Mouse (Mus musculus): Measurements from ENCODE around the gene Rnf40. TPM values are rescaled to one million over a fixed set of nuclear protein-coding genes. Genes with fewer than 3 reads are reported as not detected.
"Not testable (repeated sequence)": the region's sequence is repeated elsewhere in the genome, so short reads cannot be mapped to it uniquely, and the experiment has no call there.

Gene Rnf40
- polyA plus RNA-seq, 1 experiment from 2014 or later, result 46.3 TPM

GRCm38 (mm10) chr7:127613501-127613900 is 24.9 kb downstream of the Rnf40 start:
- no peaks in the 10 kb centered on the region for H3K27me3 ChIP-seq (ENCODE audit: insufficient read depth, poor library complexity, severe bottlenecking)
- 82% methylated on average over 8 of the region's 8 CpGs for WGBS
- DNase-seq (ENCODE audit: low spot score), result no peak
- no peak overlapping the region for H3K27ac ChIP-seq
- H3K9me3 ChIP-seq, result peaks cover 16% of the 10 kb centered on the region
- peak overlapping the region; percentile 99 for H3K4me3 ChIP-seq
- peaks cover 51% of the 10 kb centered on the region for H3K36me3 ChIP-seq
- peaks cover 23% of the 10 kb centered on the region for H3K4me1 ChIP-seq

GRCm38 (mm10) chr7:127614091-127614490 is 25.5 kb downstream of the Rnf40 start:
- H3K9me3 ChIP-seq, result peaks cover 16% of the 10 kb centered on the region
- no peaks in the 10 kb centered on the region for H3K27me3 ChIP-seq (ENCODE audit: insufficient read depth, poor library complexity, severe bottlenecking)
- H3K4me1 ChIP-seq, result peaks cover 23% of the 10 kb centered on the region
- peaks cover 45% of the 10 kb centered on the region for H3K36me3 ChIP-seq
- peak overlapping the region; percentile 98 for H3K27ac ChIP-seq
- DNase-seq (ENCODE audit: low spot score), result no peak
- peak overlapping the region; percentile 99 for H3K4me3 ChIP-seq
- 25% methylated on average over 8 of the region's 8 CpGs for WGBS

GRCm38 (mm10) chr7:127614511-127614890 is 25.9 kb downstream of the Rnf40 start:
- H3K9me3 ChIP-seq, result peaks cover 16% of the 10 kb centered on the region
- H3K36me3 ChIP-seq, result peaks cover 41% of the 10 kb centered on the region
- peak; percentile 85 for DNase-seq (ENCODE audit: low spot score)
- peaks cover 23% of the 10 kb centered on the region for H3K4me1 ChIP-seq
- no peaks in the 10 kb centered on the region for H3K27me3 ChIP-seq (ENCODE audit: insufficient read depth, poor library complexity, severe bottlenecking)
- H3K4me3 ChIP-seq, result peak overlapping the region; percentile 99
- WGBS, result 1% methylated on average over 43 of the region's 44 CpGs
- H3K27ac ChIP-seq, result peak overlapping the region; percentile 98

GRCm38 (mm10) chr7:127614891-127615843 is 26.6 kb downstream of the Rnf40 start, which contains the start of gene Zfp629:
TSS of gene Zfp629 (minus strand) at chr7:127615797.
- peak within 1 kb of the TSS; percentile 99 for H3K4me3 ChIP-seq
- under 1% methylated on average over 48 of the region's 50 CpGs for WGBS
- peaks cover 23% of the 10 kb centered on the region for H3K4me1 ChIP-seq
- peak; percentile 93 for DNase-seq (ENCODE audit: low spot score)
- peaks cover 34% of the 10 kb centered on the region for H3K36me3 ChIP-seq
- no peaks in the 10 kb centered on the region for H3K27me3 ChIP-seq (ENCODE audit: insufficient read depth, poor library complexity, severe bottlenecking)
- peaks cover 16% of the 10 kb centered on the region for H3K9me3 ChIP-seq
- peak within 1 kb of the TSS; percentile 98 for H3K27ac ChIP-seq

- Histone ChIP-seq H3K4me3 (no peak overlapping the region), H3K27ac (no peak overlapping the region), H3K36me3 (peaks cover 22% of the 10 kb centered on the region), H3K4me1 (peaks cover 23% of the 10 kb centered on the region), H3K9me3 (peaks cover 11% of the 10 kb centered on the region), H3K27me3 (ENCODE audit: insufficient read depth, poor library complexity, severe bottlenecking) (no peaks in the 10 kb centered on the region)
- 65% methylated on average over 1 of the region's 1 CpGs for WGBS
- no peak for DNase-seq (ENCODE audit: low spot score)
Observed at GRCm38 (mm10) chr7:127616336-127616735, 27.8 kb downstream of the Rnf40 start.

- Histone ChIP-seq H3K9me3 (peaks cover 6% of the 10 kb centered on the region), H3K36me3 (peaks cover 17% of the 10 kb centered on the region), H3K4me3 (no peak overlapping the region), H3K4me1 (peaks cover 23% of the 10 kb centered on the region), H3K27ac (no peak overlapping the region), H3K27me3 (ENCODE audit: insufficient read depth, poor library complexity, severe bottlenecking) (no peaks in the 10 kb centered on the region)
- DNase-seq (ENCODE audit: low spot score), result no peak
- WGBS, result 72% methylated on average over 1 of the region's 1 CpGs
Observed at GRCm38 (mm10) chr7:127616881-127617280, 28.3 kb downstream of the Rnf40 start.

- Histone ChIP-seq H3K9me3 (no peaks in the 10 kb centered on the region), H3K36me3 (peaks cover 6% of the 10 kb centered on the region; the same call in 1 of the 2 replicates), H3K4me3 (no peak overlapping the region), H3K27me3 (ENCODE audit: insufficient read depth, poor library complexity, severe bottlenecking) (no peaks in the 10 kb centered on the region), H3K4me1 (peaks cover 23% of the 10 kb centered on the region), H3K27ac (no peak overlapping the region)
- WGBS, result 57% methylated on average over 2 of the region's 2 CpGs
- DNase-seq (ENCODE audit: low spot score), result no peak
Observed at GRCm38 (mm10) chr7:127617962-127618361, 29.4 kb downstream of the Rnf40 start.

GRCm38 (mm10) chr7:127618402-127618801 is 29.8 kb downstream of the Rnf40 start:
- not testable (repeated sequence) for H3K4me3 ChIP-seq; H3K9me3 ChIP-seq; DNase-seq (ENCODE audit: low spot score); H3K36me3 ChIP-seq; H3K27ac ChIP-seq; H3K27me3 ChIP-seq (ENCODE audit: insufficient read depth, poor library complexity, severe bottlenecking)
- H3K4me1 ChIP-seq, result peaks cover 20% of the 10 kb centered on the region
- WGBS, result 89% methylated on average over 7 of the region's 8 CpGs

GRCm38 (mm10) chr7:127626039-127626438 is 37.5 kb downstream of the Rnf40 start:
- 96% methylated on average over 7 of the region's 7 CpGs for WGBS
- Histone ChIP-seq H3K27ac (no peak overlapping the region), H3K4me3 (no peak overlapping the region), H3K36me3 (no peaks in the 10 kb centered on the region), H3K4me1 (no peaks in the 10 kb centered on the region), H3K9me3 (no peaks in the 10 kb centered on the region), H3K27me3 (ENCODE audit: insufficient read depth, poor library complexity, severe bottlenecking) (no peaks in the 10 kb centered on the region)
- no peak for DNase-seq (ENCODE audit: low spot score)

GRCm38 (mm10) chr7:127626471-127626870 is 37.9 kb downstream of the Rnf40 start:
- Histone ChIP-seq H3K4me1 (no peaks in the 10 kb centered on the region), H3K27ac (no peak overlapping the region), H3K4me3 (no peak overlapping the region), H3K36me3 (no peaks in the 10 kb centered on the region), H3K27me3 (ENCODE audit: insufficient read depth, poor library complexity, severe bottlenecking) (no peaks in the 10 kb centered on the region), H3K9me3 (no peaks in the 10 kb centered on the region)
- WGBS, result 76% methylated on average over 4 of the region's 4 CpGs
- DNase-seq (ENCODE audit: low spot score), result no peak

- Histone ChIP-seq H3K36me3 (no peaks in the 10 kb centered on the region), H3K9me3 (no peaks in the 10 kb centered on the region), H3K4me1 (no peaks in the 10 kb centered on the region), H3K27ac (no peak overlapping the region), H3K4me3 (no peak overlapping the region), H3K27me3 (ENCODE audit: insufficient read depth, poor library complexity, severe bottlenecking) (no peaks in the 10 kb centered on the region)
- no peak for DNase-seq (ENCODE audit: low spot score)
- 74% methylated on average over 5 of the region's 5 CpGs for WGBS
Observed at GRCm38 (mm10) chr7:127628646-127629045, 40.1 kb downstream of the Rnf40 start.

- no peaks in the 10 kb centered on the region for H3K27me3 ChIP-seq (ENCODE audit: insufficient read depth, poor library complexity, severe bottlenecking)
- 84% methylated on average over 4 of the region's 4 CpGs for WGBS
- no peak overlapping the region for H3K4me3 ChIP-seq
- H3K36me3 ChIP-seq, result no peaks in the 10 kb centered on the region
- no peak overlapping the region for H3K27ac ChIP-seq
- no peaks in the 10 kb centered on the region for H3K9me3 ChIP-seq
- H3K4me1 ChIP-seq, result no peaks in the 10 kb centered on the region
- no peak for DNase-seq (ENCODE audit: low spot score)
Observed at GRCm38 (mm10) chr7:127631416-127631815, 42.8 kb downstream of the Rnf40 start.

GRCm38 (mm10) chr7:127636963-127637362 is 48.4 kb downstream of the Rnf40 start:
- Histone ChIP-seq H3K4me1 (peaks cover 8% of the 10 kb centered on the region; the same call in 1 of the 2 replicates), H3K36me3 (no peaks in the 10 kb centered on the region), H3K9me3 (no peaks in the 10 kb centered on the region), H3K4me3 (peak overlapping the region; percentile 70), H3K27ac (peak overlapping the region; percentile 83), H3K27me3 (ENCODE audit: insufficient read depth, poor library complexity, severe bottlenecking) (no peaks in the 10 kb centered on the region)
- under 1% methylated on average over 27 of the region's 27 CpGs for WGBS
- no peak for DNase-seq (ENCODE audit: low spot score)

All from heart, embryonic 10.5 days (tissue).